Mouse (Mus musculus) C2C12 (cell line): Measurements from ENCODE around the gene Apod.

Experiments used
- CEBPB ChIP-seq: IDR thresholded peaks from one replicate; pipeline ENCODE4 v1.6.1; 2011; ENCODE audit warnings: low read depth, mild to moderate bottlenecking, control low read depth, moderate library complexity
- CTCF ChIP-seq: IDR thresholded peaks from one replicate; pipeline ENCODE4 v1.5.1; 2011; ENCODE audit not compliant: control insufficient read depth, insufficient read depth, insufficient read length
- FOSL1 ChIP-seq: IDR thresholded peaks from one replicate; pipeline ENCODE4 v1.8.0; 2011; ENCODE audit warnings: mild to moderate bottlenecking, low read length; ENCODE audit not compliant: poor library complexity, insufficient read depth, severe bottlenecking
- MAX ChIP-seq: IDR thresholded peaks from one replicate; pipeline ENCODE4 v1.6.1; 2011; ENCODE audit warnings: mild to moderate bottlenecking, control low read depth
- MYOG ChIP-seq: IDR thresholded peaks from one replicate; pipeline ENCODE4 v1.6.1; 2011; ENCODE audit not compliant: control insufficient read depth, insufficient read length; ENCODE audit errors: extremely low read depth

- TF ChIP-seq CTCF (no peak), MAX (no peak), CEBPB (no peak), FOSL1 (no peak), MYOG (no peak)
Measured at GRCm38 (mm10) chr16:31266692-31267091, 47.9 kb downstream of the Apod start.
